13 mouse cellular contexts compared by ENCODE assay signal in genomic region chr5:114728160-114728559, GRCm38 (mm10). TPM values are rescaled to one million over a fixed set of nuclear protein-coding genes. Genes with fewer than 3 reads are reported as not detected.
A peak's percentile ranks its signal among the peaks of the same experiment; 100 is the strongest.
DNase-seq lines count a peak whose midpoint lies in the region; ATAC-seq and TF ChIP-seq lines count a peak whose summit lies in the region.
"Had no signal": no experiment of that assay in that cellular context is flagged by ENCODE, and none has a peak within 500 bp of the region (broad histone marks: within the 10 kb centered on the region; RNA-seq: fewer than 3 reads in every experiment).

No protein-coding gene starts in this region.

- H3K4me1 ChIP-seq in heart, postnatal 0 days (ENCODE audit: control insufficient read depth, insufficient read depth) = no peaks in the 10 kb centered on the region
- H3K4me1 ChIP-seq in heart, embryonic 10.5 days = 0 out of 2 replicates have a peak, but pooled peaks cover 6% of the 10 kb centered on the region
- H3K4me1 ChIP-seq: embryonic facial prominence, embryonic 15.5 days; megakaryocyte, embryonic 14.5 days had no signal

- DNase-seq in heart, postnatal 0 days (ENCODE audit: low spot score) = no peak
- DNase-seq in heart, embryonic 10.5 days (ENCODE audit: low spot score) = no peak
- DNase-seq in adrenal gland, postnatal 25 days = peak; percentile 41
- DNase-seq in gastrocnemius, adult 2 months = peak; percentile 71
- peak; percentile 39 for DNase-seq in ovary, postnatal 36 days (ENCODE audit: low spot score)
- no peak for DNase-seq in right cerebral cortex, adult 18-20 months
- no peak for DNase-seq in adipocyte (ENCODE audit: low spot score)
- DNase-seq: kidney, postnatal 36 days; lung, adult 2 months had no signal

- no peak overlapping the region for H3K27ac ChIP-seq in heart, postnatal 0 days (ENCODE audit: low read depth)
- no peak overlapping the region for H3K27ac ChIP-seq in heart, embryonic 10.5 days
- H3K27ac ChIP-seq in gastrocnemius, adult 2 months = peak overlapping the region; percentile 43
- H3K27ac ChIP-seq: embryonic facial prominence, embryonic 15.5 days; left cerebral cortex, adult 2 months had no signal

- no peak overlapping the region for H3K9ac ChIP-seq in heart, postnatal 0 days (replicated peaks; ENCODE audit: low read depth, low read length)
- H3K9ac ChIP-seq: embryonic facial prominence, embryonic 15.5 days had no signal

- no peak overlapping the region for H3K4me3 ChIP-seq in heart, postnatal 0 days (ENCODE audit: low read depth, low read length)
- no peak overlapping the region for H3K4me3 ChIP-seq in heart, embryonic 10.5 days
- no peak overlapping the region for H3K4me3 ChIP-seq in gastrocnemius, adult 2 months
- H3K4me3 ChIP-seq: embryonic facial prominence, embryonic 15.5 days; left cerebral cortex, adult 2 months; megakaryocyte, embryonic 14.5 days had no signal

- no peak overlapping the region for H3K4me2 ChIP-seq in heart, postnatal 0 days (ENCODE audit: low read depth, low read length)
- H3K4me2 ChIP-seq: embryonic facial prominence, embryonic 15.5 days had no signal

- 68% methylated on average over 10 of the region's 10 CpGs for WGBS in heart, postnatal 0 days
- WGBS in heart, embryonic 10.5 days = 83% methylated on average over 10 of the region's 10 CpGs

- intact Hi-C loops in gastrocnemius, adult 2 months (cut with DNase I) = no loop called here

- no peak for TF ChIP-seq CTCF in heart, postnatal 0 days (IDR thresholded peaks at IDR 0.05; ENCODE audit: low read depth)
- no peak for TF ChIP-seq CTCF in gastrocnemius, adult 2 months (IDR thresholded peaks at IDR 0.05)

- H3K9me3 ChIP-seq in heart, postnatal 0 days (replicated peaks; ENCODE audit: control insufficient read depth, low read length) = no peaks in the 10 kb centered on the region; the same call in 1 of the 2 replicates
- H3K9me3 ChIP-seq in heart, embryonic 10.5 days = peaks cover 4% of the 10 kb centered on the region; the same call in 1 of the 2 replicates
- H3K9me3 ChIP-seq: embryonic facial prominence, embryonic 15.5 days had no signal

- no peaks in the 10 kb centered on the region for H3K27me3 ChIP-seq in heart, postnatal 0 days (ENCODE audit: control insufficient read depth, insufficient read depth, low read length)
- no peaks in the 10 kb centered on the region for H3K27me3 ChIP-seq in heart, embryonic 10.5 days (ENCODE audit: insufficient read depth, poor library complexity, severe bottlenecking)
- H3K27me3 ChIP-seq: embryonic facial prominence, embryonic 15.5 days; megakaryocyte, embryonic 14.5 days had no signal

- TF ChIP-seq EP300 in heart, postnatal 0 days (IDR thresholded peaks at IDR 0.05; ENCODE audit: low read depth) = no peak

- H3K36me3 ChIP-seq in heart, postnatal 0 days (replicated peaks; ENCODE audit: control insufficient read depth, insufficient read depth, low read length) = peaks cover 62% of the 10 kb centered on the region
- H3K36me3 ChIP-seq in heart, embryonic 10.5 days = peaks cover 79% of the 10 kb centered on the region

- ATAC-seq in heart, postnatal 0 days (ENCODE audit: insufficient read depth, low read depth) = peak; percentile 40; the same call in 1 of the 2 replicates
- ATAC-seq: forebrain, embryonic 16.5 days had no signal

RNA-seq across cellular contexts. Expression of gene Tchp, which starts 20.6 kb away (rescaled TPM):
- 0.50 and 1.6 TPM in 2 replicates for total RNA-seq in heart, postnatal 0 days (2014; rRNA removed; ENCODE audit: low replicate concordance)
- 4.4 and 5.8 TPM in 2 replicates for polyA plus RNA-seq in heart, postnatal 0 days (2015; fragmentation: Nextera tagmentation; extraction: Ambion mirVana)
- polyA plus RNA-seq in heart, embryonic 10.5 days (2016; fragmentation: Nextera tagmentation; extraction: Ambion mirVana) = 8.8 and 11.4 TPM in 2 replicates
- total RNA-seq in adrenal gland, postnatal 25 days (2021) = 13.5 and 14.6 TPM in 2 replicates
- total RNA-seq in gastrocnemius, adult 2 months (2021) = 1 to 10 TPM; 3.6 to 3.8 TPM

RNA-seq across cellular contexts. Expression of gene Gltp, which starts 37.4 kb away (rescaled TPM):
- 26.2 and 45.3 TPM in 2 replicates for total RNA-seq in heart, postnatal 0 days (2014; rRNA removed; ENCODE audit: low replicate concordance)
- polyA plus RNA-seq in heart, postnatal 0 days (2015; fragmentation: Nextera tagmentation; extraction: Ambion mirVana) = 32.0 TPM in 2 replicates
- 65.8 and 71.8 TPM in 2 replicates for polyA plus RNA-seq in heart, embryonic 10.5 days (2016; fragmentation: Nextera tagmentation; extraction: Ambion mirVana)
- total RNA-seq in adrenal gland, postnatal 25 days (2021) = 61.9 and 66.2 TPM in 2 replicates
- total RNA-seq in gastrocnemius, adult 2 months (2021) = 10 to 100 TPM in 1 of 2 experiments, 1 to 10 TPM in 1; 6.7 to 10.8 TPM

RNA-seq across cellular contexts. Expression of gene Ankrd13a, which starts 46.3 kb away (rescaled TPM):
- total RNA-seq in heart, postnatal 0 days (2014; rRNA removed; ENCODE audit: low replicate concordance) = 42.8 and 43.8 TPM in 2 replicates
- 19.7 and 23.8 TPM in 2 replicates for polyA plus RNA-seq in heart, postnatal 0 days (2015; fragmentation: Nextera tagmentation; extraction: Ambion mirVana)
- 37.5 and 41.2 TPM in 2 replicates for polyA plus RNA-seq in heart, embryonic 10.5 days (2016; fragmentation: Nextera tagmentation; extraction: Ambion mirVana)
- total RNA-seq in adrenal gland, postnatal 25 days (2021) = 74.6 and 93.8 TPM in 2 replicates
- total RNA-seq in gastrocnemius, adult 2 months (2021) = 10 to 100 TPM; 15.4 to 19.6 TPM

RNA-seq across cellular contexts. Expression of gene Git2, which starts 47.2 kb away (rescaled TPM):
- total RNA-seq in heart, postnatal 0 days (2014; rRNA removed; ENCODE audit: low replicate concordance) = 37.7 and 53.3 TPM in 2 replicates
- polyA plus RNA-seq in heart, postnatal 0 days (2015; fragmentation: Nextera tagmentation; extraction: Ambion mirVana) = 21.1 and 21.5 TPM in 2 replicates
- 31.6 and 33.0 TPM in 2 replicates for polyA plus RNA-seq in heart, embryonic 10.5 days (2016; fragmentation: Nextera tagmentation; extraction: Ambion mirVana)
- 50.4 and 52.3 TPM in 2 replicates for total RNA-seq in adrenal gland, postnatal 25 days (2021)
- total RNA-seq in gastrocnemius, adult 2 months (2021) = 10 to 100 TPM; 17.3 to 20.1 TPM

Comparison
In these comparisons a context has a peak if more than half of its experiments do, and no peak if none do; other contexts are left out.
1. DNase-seq: peak in adrenal gland, postnatal 25 days (single experiment), gastrocnemius, adult 2 months (single experiment) and ovary, postnatal 36 days (single experiment); none in heart, postnatal 0 days (single experiment), heart, embryonic 10.5 days (single experiment), right cerebral cortex, adult 18-20 months (single experiment) and adipocyte (single experiment).